Mouse (Mus musculus) spleen, adult 2 months (tissue): ENCODE measurements at regions not wholly inside any gene's neighbourhood (a gene's known extent, or its start where the extent isn't known, plus 50 kb on each side); places are given as distances from the start of the nearest gene placed in this dataset.

Experiments
- DNase-seq, 2 experiments: peaks; one replicate each; pipeline versions ENCODE4 v3.0.0 to v3.0.0-alpha.2; 2012 to 2021; ENCODE audit warnings: low spot score in 2 of 2, low read depth in 1 of 2
- H3K27ac ChIP-seq: fragments of 200-500 bp; 2 replicates; pipeline ENCODE4 v1.5.1; 2012; ENCODE audit warnings: low read length, inconsistent platforms; ENCODE audit not compliant: insufficient read depth
- H3K27me3 ChIP-seq: fragments of 200-500 bp; 2 replicates; pipeline ENCODE4 v1.6.1; 2012; ENCODE audit warnings: mild to moderate bottlenecking, moderate library complexity, low read length, inconsistent platforms; ENCODE audit not compliant: control insufficient read depth, insufficient read depth
- H3K36me3 ChIP-seq: fragments of 200-500 bp; 2 replicates; pipeline ENCODE4 v1.6.1; 2012; ENCODE audit warnings: mild to moderate bottlenecking, low read length, inconsistent platforms; ENCODE audit not compliant: control insufficient read depth, insufficient read depth
- H3K4me1 ChIP-seq: fragments of 200-500 bp; 2 replicates; pipeline ENCODE4 v1.6.1; 2011; ENCODE audit warnings: inconsistent platforms; ENCODE audit not compliant: control insufficient read depth, insufficient read depth, insufficient read length
- H3K4me3 ChIP-seq: fragments of 200-500 bp; 2 replicates; pipeline ENCODE4 v1.5.1; 2011; ENCODE audit warnings: mild to moderate bottlenecking, inconsistent platforms; ENCODE audit not compliant: insufficient read depth, insufficient read length; ENCODE audit errors: extremely low read depth
- CTCF ChIP-seq: fragments of 200-500 bp; IDR thresholded peaks from 2 replicates; pipeline ENCODE4 v1.5.1; 2011; ENCODE audit warnings: mild to moderate bottlenecking, inconsistent platforms; ENCODE audit not compliant: insufficient read depth, insufficient read length, insufficient replicate concordance; ENCODE audit errors: extremely low read depth
- POLR2A ChIP-seq: fragments of 200-500 bp; IDR thresholded peaks from 2 replicates; pipeline ENCODE4 v1.6.1; 2011; ENCODE audit warnings: low read depth, low read length, inconsistent platforms
- WGBS: fragments of 180-500 bp; shearing (Covaris S2); methylation state at CpG from one replicate; pipeline ENCODE4 v1.1.7; 2018; 5-methylcytosine and 5-hydroxymethylcytosine counted together

GRCm38 (mm10) chr3:147919701-147920100 is 1067.5 kb downstream of the Ttll7 start:
- Histone ChIP-seq H3K27me3 (no peaks in the 10 kb centered on the region), H3K27ac (no peak overlapping the region), H3K4me3 (no peak overlapping the region), H3K4me1 (no peaks in the 10 kb centered on the region), H3K36me3 (no peaks in the 10 kb centered on the region)
- 94% methylated on average over 3 of the region's 3 CpGs for WGBS
- no peak for TF ChIP-seq POLR2A
- TF ChIP-seq CTCF: no peak
- DNase-seq: no peak

GRCm38 (mm10) chr3:147919146-147919545 is 1067.0 kb downstream of the Ttll7 start:
- 82% methylated on average over 4 of the region's 4 CpGs for WGBS
- Histone ChIP-seq H3K36me3 (no peaks in the 10 kb centered on the region), H3K27me3 (no peaks in the 10 kb centered on the region), H3K27ac (no peak overlapping the region), H3K4me1 (no peaks in the 10 kb centered on the region), H3K4me3 (no peak overlapping the region)
- no peak for TF ChIP-seq CTCF
- TF ChIP-seq POLR2A: no peak
- no peak for DNase-seq

GRCm38 (mm10) chr3:147896751-147897150 is 1044.6 kb downstream of the Ttll7 start:
- no peaks in the 10 kb centered on the region for H3K27me3 ChIP-seq
- H3K4me3 ChIP-seq: no peak overlapping the region
- H3K27ac ChIP-seq: no peak overlapping the region
- no peaks in the 10 kb centered on the region for H3K4me1 ChIP-seq
- 65% methylated on average over 1 of the region's 1 CpGs for WGBS
- H3K36me3 ChIP-seq: no peaks in the 10 kb centered on the region
- TF ChIP-seq POLR2A (no peak), CTCF (no peak)
- no peak for DNase-seq

GRCm38 (mm10) chr3:147891682-147892081 is 1039.5 kb downstream of the Ttll7 start:
- no peaks in the 10 kb centered on the region for H3K27me3 ChIP-seq
- H3K36me3 ChIP-seq: no peaks in the 10 kb centered on the region
- no peak overlapping the region for H3K4me3 ChIP-seq
- WGBS: 86% methylated on average over 5 of the region's 5 CpGs
- no peak for TF ChIP-seq CTCF
- TF ChIP-seq POLR2A: no peak
- no peaks in the 10 kb centered on the region for H3K4me1 ChIP-seq
- no peak for DNase-seq
- no peak overlapping the region for H3K27ac ChIP-seq

- Histone ChIP-seq H3K36me3 (no peaks in the 10 kb centered on the region), H3K4me1 (no peaks in the 10 kb centered on the region), H3K4me3 (no peak overlapping the region), H3K27me3 (no peaks in the 10 kb centered on the region), H3K27ac (no peak overlapping the region)
- WGBS: 80% methylated on average over 10 of the region's 10 CpGs
- TF ChIP-seq CTCF: no peak
- no peak for DNase-seq
Observed at GRCm38 (mm10) chr3:147886261-147886893, 1034.2 kb downstream of the Ttll7 start.

GRCm38 (mm10) chr3:147882936-147883645 is 1030.9 kb downstream of the Ttll7 start:
- TF ChIP-seq CTCF (no peak), POLR2A (no peak)

GRCm38 (mm10) chr3:147878690-147879089 is 1026.5 kb downstream of the Ttll7 start:
- DNase-seq: no peak
- Histone ChIP-seq H3K27me3 (no peaks in the 10 kb centered on the region), H3K36me3 (no peaks in the 10 kb centered on the region), H3K4me1 (no peaks in the 10 kb centered on the region), H3K4me3 (no peak overlapping the region), H3K27ac (no peak overlapping the region)
- TF ChIP-seq CTCF (no peak), POLR2A (no peak)
- 60% methylated on average over 3 of the region's 3 CpGs for WGBS

More at GRCm38 (mm10) chr3:147882936-147883645, 1030.9 kb downstream of the Ttll7 start:
- Histone ChIP-seq H3K4me1 (no peaks in the 10 kb centered on the region), H3K27me3 (no peaks in the 10 kb centered on the region), H3K4me3 (no peak overlapping the region), H3K27ac (no peak overlapping the region), H3K36me3 (no peaks in the 10 kb centered on the region)
- WGBS: 79% methylated on average over 10 of the region's 10 CpGs
- no peak for DNase-seq
